Mouse (Mus musculus) adrenal gland, adult 2 months (tissue): Measurements from ENCODE around the gene Narf. TPM values are rescaled to one million over a fixed set of nuclear protein-coding genes. Genes with fewer than 3 reads are reported as not detected.

Experiments used
- DNase-seq: peaks from one replicate; pipeline ENCODE4 v3.0.0; 2021
- long read RNA-seq: library from polyadenylated mRNA; stranded (forward); transcript quantifications from one replicate; pipeline ENCODE4 v2.0.0, GENCODE M21; 2021
- polyA plus RNA-seq: library from polyadenylated mRNA; depleted of rRNA; stranded (reverse); fragments of >200 nt; gene quantifications from 2 replicates; pipeline ENCODE4 v1.2.3, GENCODE M21; 2012; rRNA removed
- total RNA-seq, 2 experiments: library from RNA; stranded (reverse); gene quantifications; 2 replicates each; pipeline ENCODE4 v1.2.3; 2021

Gene Narf
- total RNA-seq (10 to 100 TPM; 14.4 to 22.8 TPM), polyA plus RNA-seq (22.8 and 29.3 TPM in 2 replicates)
- long read RNA-seq, full-length matches to known transcripts = 23 of 26 reads
- long read RNA-seq, partial matches to known transcripts = 1 of 26 reads
- long read RNA-seq, other reads (novel, unspliced or antisense) = 2 of 26 reads

DNA sequence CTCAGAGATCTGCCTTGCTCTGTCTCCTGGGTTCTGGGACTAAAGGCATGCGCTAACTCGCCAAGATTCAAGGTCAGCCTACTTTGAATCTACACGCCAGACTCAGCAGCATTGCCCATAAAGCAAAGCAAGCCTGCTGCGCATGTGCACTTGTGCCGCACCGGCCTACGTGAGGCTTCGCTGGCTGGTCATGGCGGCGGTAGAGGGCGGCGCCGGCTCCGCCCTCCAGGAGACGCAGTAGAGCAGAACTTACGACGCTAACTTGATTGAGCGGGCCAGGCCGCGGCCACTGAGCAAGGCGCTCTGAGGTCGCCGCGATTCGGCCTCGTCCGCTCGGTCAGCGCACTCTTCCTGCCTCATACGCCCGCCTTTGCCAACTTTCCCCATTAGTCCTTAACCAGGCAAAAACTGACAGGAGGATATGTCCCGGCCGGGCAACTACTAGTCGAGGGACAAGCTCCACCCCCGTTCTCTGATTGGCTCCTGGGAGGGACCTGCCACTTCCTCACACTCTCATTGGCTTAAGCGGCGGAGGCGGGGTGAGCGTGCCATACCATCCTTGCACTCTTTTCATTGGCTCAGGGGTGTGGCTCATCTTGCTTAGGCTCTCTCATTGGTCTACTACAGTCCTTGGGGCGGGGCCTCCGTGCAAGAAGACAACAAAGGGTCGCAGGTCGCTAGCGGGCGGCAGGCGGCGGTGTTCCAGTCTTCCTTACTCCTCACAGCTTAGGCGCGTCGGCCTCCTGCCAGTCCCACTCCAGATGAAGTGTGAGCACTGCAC is at the start of gene Narf:
Narf (plus strand) TSS at position 690 of the 781 bp plus-strand sequence.
- DNase-seq = peak; percentile 99

DNA sequence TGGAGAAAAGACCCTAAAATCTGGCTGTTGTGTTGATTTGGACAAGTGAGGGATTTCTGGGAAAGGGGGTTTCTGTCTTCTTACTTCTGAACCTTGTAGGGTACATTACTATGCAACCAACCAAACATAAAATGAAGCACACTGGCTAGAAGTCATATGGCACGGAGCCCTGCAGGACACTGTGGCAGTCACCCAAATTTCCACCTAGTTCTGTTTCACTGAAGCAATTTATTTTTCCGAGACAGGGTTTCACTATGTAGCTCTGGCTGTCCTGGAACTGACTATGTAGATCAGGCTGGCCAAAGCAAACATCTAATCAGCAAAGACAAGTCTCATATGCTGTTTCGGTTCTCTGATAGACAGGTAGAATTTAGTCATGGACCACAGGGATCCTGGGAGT is 47.4 kb upstream of the Narf start:
- peak; percentile 38 for DNase-seq

GRCm38 (mm10) chr11:121192742-121193141 is 44.3 kb upstream of the Narf start:
- no peak for DNase-seq

DNA sequence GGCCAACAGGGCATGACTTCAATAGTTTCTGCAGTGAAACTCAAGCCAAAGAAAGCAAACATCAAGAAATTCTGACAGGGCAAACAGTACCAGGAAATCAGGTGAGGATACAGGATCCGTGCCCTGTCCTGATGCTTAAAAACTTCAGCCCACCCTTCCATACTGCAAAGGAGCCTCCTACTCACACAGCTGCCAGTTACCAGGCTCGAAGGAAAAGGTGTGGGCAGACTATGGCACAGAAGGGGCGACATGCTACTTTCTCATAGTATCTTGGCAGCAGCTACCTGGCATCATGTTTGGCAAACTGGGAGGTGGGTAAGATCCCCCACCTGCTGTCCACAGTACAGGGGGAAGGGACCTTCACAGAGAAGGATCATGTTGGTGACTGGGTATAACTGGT is 43.6 kb upstream of the Narf start:
- no peak for DNase-seq

GRCm38 (mm10) chr11:121198622-121199021 is 38.4 kb upstream of the Narf start:
- no peak for DNase-seq

- no peak for DNase-seq
Measured at GRCm38 (mm10) chr11:121199851-121200250, 37.2 kb upstream of the Narf start.

DNA sequence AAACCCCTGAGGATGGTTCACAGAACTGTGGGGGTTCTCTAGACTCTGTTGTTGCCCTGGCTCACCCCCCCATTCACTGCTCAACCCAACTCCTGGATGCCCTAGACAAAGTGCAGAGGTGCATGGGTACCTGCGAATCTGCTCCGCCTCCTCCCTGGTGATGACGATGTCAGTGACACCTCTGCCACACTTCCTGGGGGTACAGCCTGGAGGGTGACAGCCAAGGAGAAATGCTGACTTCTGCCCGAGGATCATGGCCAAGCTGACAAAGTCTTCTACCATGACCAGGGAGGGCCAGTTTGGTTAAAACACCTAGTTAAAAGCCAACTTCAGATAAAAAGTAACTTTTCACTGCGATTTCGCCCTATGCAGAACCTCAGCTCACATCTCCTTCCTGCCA is 36.3 kb upstream of the Narf start:
- DNase-seq = no peak

DNA sequence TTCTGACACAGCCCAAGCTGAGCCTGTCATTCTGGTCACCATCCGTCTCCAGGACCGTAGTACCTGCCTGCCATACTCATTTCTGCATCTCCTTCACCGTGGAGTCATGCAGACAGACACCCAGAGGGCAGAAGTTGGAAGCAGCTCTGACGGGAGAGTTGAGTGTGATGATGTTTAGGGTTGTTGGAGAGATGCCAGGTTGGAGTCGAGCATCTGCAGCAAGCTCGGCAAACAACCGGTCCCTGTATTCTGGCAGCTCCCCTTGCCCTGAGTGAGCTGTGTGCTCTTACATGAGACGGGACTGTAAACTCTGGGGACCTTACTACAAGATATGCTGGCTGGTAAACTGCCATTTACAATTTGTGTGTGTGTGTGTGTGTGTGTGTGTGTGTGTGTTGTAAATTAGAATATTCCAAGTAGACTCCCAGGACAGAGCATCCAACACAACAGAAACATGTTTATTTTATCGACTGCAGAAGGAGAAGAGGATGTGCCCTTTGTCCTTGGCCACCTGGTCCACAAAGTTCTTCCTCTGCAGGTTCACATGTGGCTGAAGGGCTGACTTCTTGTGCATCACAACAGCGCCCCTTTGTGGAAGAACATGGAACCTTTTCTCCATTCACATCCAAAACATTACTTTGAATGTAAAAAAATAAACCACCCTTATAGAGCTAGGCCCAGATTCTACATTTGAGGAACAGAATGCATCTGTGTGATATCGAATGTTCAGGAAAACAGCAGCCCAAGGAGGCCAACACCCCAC is 35.4 kb upstream of the Narf start:
- no peak for DNase-seq

DNA sequence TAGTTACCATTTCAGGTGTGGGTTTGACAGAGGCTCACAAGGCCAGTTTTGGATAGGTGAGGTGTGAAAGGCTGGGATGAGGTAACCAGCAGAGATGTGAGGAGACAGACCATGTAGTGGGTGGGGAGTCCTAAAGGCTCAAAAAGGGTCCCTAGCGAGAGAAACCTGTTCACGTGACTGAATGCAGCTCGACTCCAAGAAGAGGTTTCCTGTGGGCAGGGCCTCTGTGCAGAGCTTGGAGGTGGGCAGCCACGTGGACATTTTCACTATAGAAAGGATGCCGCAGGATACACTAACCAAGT is 33.2 kb upstream of the Narf start:
- no peak for DNase-seq

- peak; percentile 97 for DNase-seq
Measured at GRCm38 (mm10) chr11:121204161-121205006, 32.7 kb upstream of the Narf start, which contains the start of the genes Hexdc and Ogfod3. Hexdc (plus strand) TSS chr11:121204433. Ogfod3 (minus strand) TSS chr11:121204711.

DNA sequence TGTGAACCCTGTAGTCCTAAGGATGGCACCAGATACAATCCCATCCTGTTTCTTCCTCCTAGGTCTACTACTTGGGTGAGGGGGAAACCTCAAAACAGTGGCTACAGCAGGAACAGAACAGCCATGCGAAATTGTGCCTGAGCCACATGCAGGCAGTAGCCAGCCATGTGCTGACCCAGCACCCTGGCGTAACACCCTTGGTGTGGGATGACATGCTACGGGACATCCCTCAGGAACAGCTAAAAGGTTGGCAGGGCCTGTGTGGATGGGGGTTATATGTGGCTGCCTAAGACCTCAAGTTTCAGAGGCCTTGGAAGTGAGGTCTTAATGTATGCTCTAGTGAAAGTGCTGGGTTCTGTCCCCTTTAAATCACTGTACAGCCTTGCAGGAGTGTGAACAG is 20.2 kb upstream of the Narf start:
- no peak for DNase-seq

- DNase-seq = no peak
Measured at GRCm38 (mm10) chr11:121219776-121220175, 17.3 kb upstream of the Narf start.

DNA sequence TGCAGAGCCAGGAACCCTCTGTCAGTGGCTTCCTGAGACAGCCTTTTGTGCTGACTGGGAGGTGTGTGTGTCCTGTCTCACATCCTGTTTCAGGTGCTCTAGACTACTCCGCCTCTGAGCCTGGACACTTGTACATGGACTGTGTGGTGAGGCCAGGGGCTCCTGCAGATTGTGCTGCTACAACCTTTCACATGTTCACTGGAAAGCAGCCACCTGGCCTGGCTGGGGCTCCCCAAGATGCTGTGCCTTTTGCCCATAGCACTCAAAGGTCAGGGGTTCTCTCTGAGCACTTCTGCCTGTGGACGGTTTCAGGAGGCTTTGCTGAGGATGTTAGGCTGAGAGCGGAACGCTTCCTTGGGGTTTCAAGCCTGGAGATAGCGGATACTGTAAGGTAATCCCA is 16.3 kb upstream of the Narf start:
- DNase-seq = no peak

DNA sequence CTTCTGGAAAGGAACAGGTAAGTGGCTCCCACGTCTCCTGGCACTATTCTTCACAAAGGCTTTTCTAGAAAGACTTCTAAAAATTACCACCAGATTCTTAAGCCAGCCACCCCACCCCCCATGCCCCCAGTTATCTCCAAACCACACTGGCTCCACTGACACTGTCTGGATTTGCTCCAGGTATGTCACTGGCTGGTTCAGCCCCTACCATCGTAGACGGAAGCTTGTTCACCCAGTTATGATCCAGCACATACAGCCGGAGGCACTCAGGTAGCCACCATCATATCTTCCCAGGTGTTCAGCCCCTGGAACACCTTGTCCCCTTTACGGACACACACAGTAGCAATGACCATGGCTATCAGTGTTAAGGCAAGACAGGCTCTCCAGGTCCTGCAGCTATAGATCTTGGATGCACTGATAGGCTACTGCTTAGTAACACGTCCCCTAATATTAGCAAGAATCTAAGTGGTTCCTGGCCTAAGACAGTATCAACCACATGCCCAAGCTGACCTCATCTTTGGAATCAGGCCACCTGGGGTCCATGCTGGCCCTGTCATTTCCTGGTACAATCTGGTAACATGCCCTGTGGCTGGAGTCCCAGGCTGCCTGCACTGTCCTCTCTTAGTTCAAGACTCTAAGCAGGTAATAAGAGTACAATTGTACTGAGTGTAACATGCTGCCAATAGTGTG is 15.6 kb upstream of the Narf start:
- no peak for DNase-seq

DNA sequence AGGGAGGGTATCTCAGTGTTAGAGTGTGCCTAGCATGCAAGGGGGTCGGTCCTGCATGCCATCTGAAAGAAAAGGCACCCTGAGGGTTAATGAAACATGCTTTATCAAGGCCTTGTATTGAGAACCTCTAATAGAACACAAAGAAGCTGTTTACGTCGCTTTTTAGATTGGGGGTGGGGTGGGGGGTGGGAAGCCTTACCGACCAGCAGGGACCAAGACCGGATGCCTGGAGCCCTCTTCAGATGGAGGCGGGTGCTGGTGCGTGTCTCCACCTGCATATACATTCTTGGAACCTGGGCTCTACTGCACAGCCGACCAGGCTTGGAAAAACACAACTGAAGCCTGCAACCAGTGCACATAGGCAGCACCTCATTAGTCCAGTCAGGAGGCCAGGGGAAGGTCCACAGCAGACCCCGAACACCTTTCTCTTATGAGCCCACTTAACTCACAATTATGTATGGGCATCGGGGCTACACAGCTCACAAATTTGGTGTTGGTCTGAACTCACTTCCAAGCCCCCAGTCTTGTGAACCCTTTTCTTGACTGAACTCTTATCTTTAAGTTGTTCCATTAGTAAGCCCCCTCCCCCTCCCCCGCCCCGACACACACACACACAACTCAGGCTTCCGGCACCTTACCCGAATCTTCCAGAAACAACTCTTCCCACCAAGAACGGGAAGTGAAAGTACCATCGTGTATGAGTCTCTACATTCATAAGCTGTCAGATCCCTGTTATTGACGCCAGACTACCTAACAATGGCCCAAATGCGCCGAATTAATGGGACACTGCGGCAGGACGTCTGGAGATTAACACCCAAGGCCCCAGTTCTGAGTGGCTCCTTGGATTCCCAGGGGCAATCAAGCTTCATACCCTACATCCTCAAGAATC is 8.7 kb upstream of the Narf start:
- DNase-seq = no peak

DNA sequence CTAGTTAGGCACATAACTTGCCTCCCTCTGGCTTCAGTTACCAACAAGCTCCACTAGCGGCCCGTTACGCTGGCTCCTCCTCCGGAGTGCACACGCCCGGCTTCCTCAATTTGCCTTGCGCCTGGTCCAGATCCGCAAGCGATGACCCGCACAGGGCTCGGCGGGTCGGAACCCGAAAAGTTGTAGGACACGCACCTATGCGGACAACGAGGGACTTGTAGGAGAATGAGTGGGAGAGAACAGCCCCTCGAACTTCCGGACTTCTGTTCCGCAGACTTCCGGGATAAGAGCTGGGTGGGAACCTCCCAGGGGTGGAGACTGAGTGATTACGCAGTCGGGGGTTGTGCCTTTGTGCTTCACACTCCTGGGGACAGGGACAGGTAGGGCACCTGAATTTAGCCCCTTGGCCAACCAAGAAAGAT is 8.0 kb upstream of the Narf start, which contains the start of gene Cybc1:
Cybc1 (minus strand) TSS at position 305 of the 422 bp plus-strand sequence.
- peak; percentile 88 for DNase-seq

DNA sequence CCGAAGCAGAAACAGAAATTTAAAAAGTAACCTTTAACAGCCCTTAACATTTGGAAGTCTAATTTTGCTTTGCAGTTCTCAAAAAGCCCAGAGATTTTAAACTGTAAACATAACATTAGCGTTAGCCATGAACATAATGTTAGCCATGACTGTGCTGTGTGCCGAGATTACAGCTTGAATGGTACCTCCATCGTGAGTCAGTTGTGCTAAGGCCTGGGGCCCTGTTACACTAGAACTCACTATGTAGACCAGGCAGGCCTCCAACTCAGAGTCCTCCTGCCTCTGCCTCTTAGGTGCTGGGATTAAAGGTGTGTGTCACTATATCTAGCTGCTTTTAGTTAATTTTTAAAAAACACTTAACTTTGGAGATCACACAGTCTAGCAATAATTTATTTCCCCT is 5.9 kb upstream of the Narf start:
- DNase-seq = no peak

- DNase-seq = no peak
Measured at GRCm38 (mm10) chr11:121231628-121232291, 5.3 kb upstream of the Narf start.

DNA sequence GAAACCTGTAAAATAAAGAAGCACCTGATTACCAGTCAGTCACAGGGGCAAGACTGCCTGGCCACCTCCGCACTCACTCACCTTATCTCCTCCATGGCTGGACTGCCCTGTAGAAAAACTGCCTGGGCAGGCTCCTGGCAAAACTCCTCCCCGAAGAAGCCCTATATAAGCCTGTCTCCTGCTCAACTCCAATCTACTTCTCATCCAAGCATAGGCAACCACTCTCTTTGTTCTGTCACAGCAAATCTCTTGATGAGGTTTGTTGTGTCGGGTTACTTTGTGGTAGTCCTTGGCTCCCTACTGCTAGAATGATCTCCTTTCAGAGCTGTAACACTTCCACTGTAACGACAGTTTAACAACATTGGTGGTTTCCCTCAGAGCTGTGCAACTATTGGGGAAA is 4.3 kb upstream of the Narf start:
- DNase-seq = no peak
